Mouse (Mus musculus) megakaryocyte, embryonic 14.5 days (primary cell): Measurements from ENCODE around the gene Ptbp2.

Experiments
- FLI1 ChIP-seq: IDR thresholded peaks from 2 replicates; pipeline ENCODE4 v1.6.1; 2012; ENCODE audit warnings: low read length, inconsistent platforms, mixed read lengths
- GATA1 ChIP-seq: IDR thresholded peaks from 3 replicates; pipeline ENCODE4 v1.6.1; 2012; ENCODE audit warnings: mixed read lengths, low read length, inconsistent platforms, borderline replicate concordance

GRCm38 (mm10) chr3:119806123-119806522 lies 21.9 kb upstream of the Ptbp2 start:
- TF ChIP-seq FLI1 (no peak), GATA1 (no peak)
